Mouse (Mus musculus): ENCODE measurements around the gene Galnt7. TPM values are rescaled to one million over a fixed set of nuclear protein-coding genes. Genes with fewer than 3 reads are reported as not detected.

Gene Galnt7
- 6.4 and 8.5 TPM in 2 replicates for polyA plus RNA-seq (2015; fragmentation: Nextera tagmentation; extraction: Ambion mirVana)

DNA sequence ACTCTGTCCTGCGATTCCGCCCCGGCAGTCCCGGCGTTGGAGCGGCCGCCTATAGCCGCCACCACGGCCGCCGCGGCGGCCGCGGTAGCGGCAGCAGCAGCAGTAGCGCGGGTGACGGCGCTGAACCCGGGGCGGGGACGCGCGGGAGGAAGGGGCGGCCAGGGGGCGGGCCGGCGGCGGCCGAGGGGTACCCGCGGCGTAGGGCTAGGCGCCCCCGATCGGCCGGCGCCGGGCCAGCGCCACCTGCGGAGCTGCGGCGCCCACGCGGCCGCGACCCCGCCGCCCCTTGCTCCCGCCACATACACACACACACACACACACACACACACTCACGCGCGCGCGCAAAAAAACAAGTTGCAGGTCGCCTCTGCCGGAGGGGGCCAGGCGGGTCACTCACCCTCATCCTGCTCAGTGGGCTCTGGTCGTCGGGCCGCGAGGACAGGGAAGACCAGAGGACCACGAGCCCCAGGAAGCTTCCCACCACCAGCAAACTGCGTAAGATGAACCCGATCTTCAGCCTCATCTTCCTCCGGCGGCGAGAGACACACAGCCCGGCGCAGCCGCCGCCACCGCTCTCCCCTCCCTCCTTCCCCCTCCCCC, at the start of gene Galnt7:
TSS of gene Galnt7 (minus strand) at position 577 of the 600 bp plus-strand sequence.
- WGBS (ENCODE audit: insufficient replicate concordance) = 2% methylated on average over 52 of the region's 74 CpGs
- ATAC-seq (ENCODE audit: low read depth) = peak; percentile 77
- H3K4me3 ChIP-seq (replicated peaks) = peak within 1 kb of the TSS; percentile 85
- peak; percentile 38 for DNase-seq
- H3K36me3 ChIP-seq = no peaks in the 10 kb centered on the region
- H3K9me3 ChIP-seq (replicated peaks) = no peaks in the 10 kb centered on the region
- peak within 1 kb of the TSS; percentile 88 for H3K9ac ChIP-seq
- H3K27ac ChIP-seq = peak within 1 kb of the TSS; percentile 86
- peak within 1 kb of the TSS; percentile 92 for H3K4me2 ChIP-seq
- H3K27me3 ChIP-seq = no peaks in the 10 kb centered on the region
- peaks cover 45% of the 10 kb centered on the region for H3K4me1 ChIP-seq (replicated peaks)

DNA sequence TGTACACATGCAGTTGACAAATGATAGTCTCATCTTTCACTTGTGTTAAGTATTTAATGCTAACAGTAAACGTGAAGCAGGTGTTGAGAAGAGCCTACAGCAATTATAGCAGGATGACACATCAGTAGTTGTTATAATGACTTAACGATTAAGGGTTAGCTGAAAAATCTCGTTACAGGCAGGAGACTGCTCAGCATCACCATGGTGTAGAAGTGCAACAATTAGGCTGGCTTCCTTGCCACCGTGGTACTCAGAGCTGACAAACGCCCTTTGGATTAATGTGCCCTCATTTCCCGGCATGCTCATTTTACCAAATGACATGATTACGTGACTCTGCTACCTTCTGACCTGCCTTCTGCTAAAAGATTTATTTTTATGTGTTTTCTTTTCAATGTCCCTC, 35.8 kb upstream of the Galnt7 start:
- Histone ChIP-seq H3K4me2 (no peak overlapping the region), H3K27me3 (no peaks in the 10 kb centered on the region), H3K4me3 (replicated peaks) (no peak overlapping the region), H3K9ac (no peak overlapping the region), H3K27ac (no peak overlapping the region), H3K4me1 (replicated peaks) (no peaks in the 10 kb centered on the region), H3K36me3 (no peaks in the 10 kb centered on the region), H3K9me3 (replicated peaks) (no peaks in the 10 kb centered on the region)
- no peak for ATAC-seq (ENCODE audit: low read depth)
- WGBS (ENCODE audit: insufficient replicate concordance) = 67% methylated on average over 7 of the region's 7 CpGs
- no peak for DNase-seq

DNA sequence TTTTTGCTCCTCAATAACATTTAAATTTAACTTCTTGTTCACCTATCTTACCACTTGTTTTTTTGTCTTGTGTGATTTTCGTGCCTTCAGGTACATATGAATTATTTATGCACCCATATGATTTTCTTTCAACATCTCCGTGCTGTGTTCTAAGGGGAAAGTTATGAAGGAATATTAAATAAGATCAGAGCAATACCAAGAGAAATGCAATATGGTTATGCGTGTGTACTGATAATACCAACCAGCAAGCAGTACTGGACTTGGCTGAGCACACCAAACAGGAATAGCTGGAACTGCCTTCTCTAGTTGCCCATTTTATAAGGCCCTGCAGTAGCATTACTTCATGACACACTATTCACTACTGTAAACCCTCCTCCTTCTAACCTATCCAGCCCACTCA, 33.0 kb upstream of the Galnt7 start:
- ATAC-seq (ENCODE audit: low read depth) = no peak
- no peak overlapping the region for H3K4me2 ChIP-seq
- 70% methylated on average over 3 of the region's 3 CpGs for WGBS (ENCODE audit: insufficient replicate concordance)

DNA sequence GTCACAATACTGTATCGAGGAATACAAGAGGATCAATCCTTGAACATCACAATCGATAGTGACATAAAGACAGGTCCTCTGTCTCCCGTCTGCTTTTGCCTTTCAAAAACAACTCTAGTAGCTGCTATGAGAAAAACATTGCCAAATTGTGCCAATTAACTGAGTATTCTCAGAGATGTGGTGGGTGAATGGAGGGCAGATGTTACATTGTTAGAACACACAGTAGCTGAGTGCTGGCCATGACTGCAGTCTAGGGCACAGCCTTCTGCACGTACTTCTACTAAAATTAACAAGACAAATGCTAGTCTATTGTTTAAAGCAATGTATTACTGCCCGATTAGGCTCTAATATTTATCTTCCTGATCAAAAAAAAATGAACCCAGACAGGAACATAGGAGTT, 27.2 kb upstream of the Galnt7 start:
- Histone ChIP-seq H3K4me2 (no peak overlapping the region), H3K9ac (no peak overlapping the region), H3K27me3 (no peaks in the 10 kb centered on the region), H3K36me3 (no peaks in the 10 kb centered on the region), H3K4me3 (replicated peaks) (no peak overlapping the region), H3K4me1 (replicated peaks) (no peaks in the 10 kb centered on the region), H3K9me3 (replicated peaks) (no peaks in the 10 kb centered on the region), H3K27ac (no peak overlapping the region)
- DNase-seq = no peak
- 76% methylated on average over 5 of the region's 5 CpGs for WGBS (ENCODE audit: insufficient replicate concordance)
- ATAC-seq (ENCODE audit: low read depth) = no peak

More for the DNA sequence above, 33.0 kb upstream of the Galnt7 start:
- no peak for DNase-seq
- Histone ChIP-seq H3K4me1 (replicated peaks) (no peaks in the 10 kb centered on the region), H3K9me3 (replicated peaks) (no peaks in the 10 kb centered on the region), H3K36me3 (no peaks in the 10 kb centered on the region), H3K4me3 (replicated peaks) (no peak overlapping the region), H3K9ac (no peak overlapping the region), H3K27ac (no peak overlapping the region), H3K27me3 (no peaks in the 10 kb centered on the region)

DNA sequence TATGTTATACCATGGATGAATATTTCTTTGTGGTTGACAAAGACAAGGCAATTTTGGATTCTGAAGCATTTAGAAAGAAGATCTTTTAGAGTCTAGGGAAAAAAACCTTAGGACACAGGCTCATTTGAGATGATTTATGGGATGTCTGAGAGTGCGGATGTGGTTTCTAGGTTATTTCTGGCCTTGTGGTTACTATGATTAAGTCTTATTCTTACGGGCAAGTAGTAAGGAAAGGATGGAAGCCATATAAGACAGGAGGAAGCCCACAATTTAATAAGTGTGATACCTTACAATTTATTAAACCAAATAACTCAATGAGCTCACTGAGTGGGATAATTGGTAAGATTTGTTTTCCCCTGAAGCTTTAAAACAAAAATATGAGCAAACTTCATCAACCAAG, 11.3 kb upstream of the Galnt7 start:
- Histone ChIP-seq H3K4me1 (replicated peaks) (no peaks in the 10 kb centered on the region), H3K9me3 (replicated peaks) (no peaks in the 10 kb centered on the region), H3K4me3 (replicated peaks) (no peak overlapping the region), H3K36me3 (no peaks in the 10 kb centered on the region), H3K27ac (no peak overlapping the region), H3K4me2 (no peak overlapping the region), H3K9ac (no peak overlapping the region), H3K27me3 (no peaks in the 10 kb centered on the region)
- no peak for ATAC-seq (ENCODE audit: low read depth)
- 35% methylated on average over 2 of the region's 2 CpGs for WGBS (ENCODE audit: insufficient replicate concordance)
- DNase-seq = no peak

DNA sequence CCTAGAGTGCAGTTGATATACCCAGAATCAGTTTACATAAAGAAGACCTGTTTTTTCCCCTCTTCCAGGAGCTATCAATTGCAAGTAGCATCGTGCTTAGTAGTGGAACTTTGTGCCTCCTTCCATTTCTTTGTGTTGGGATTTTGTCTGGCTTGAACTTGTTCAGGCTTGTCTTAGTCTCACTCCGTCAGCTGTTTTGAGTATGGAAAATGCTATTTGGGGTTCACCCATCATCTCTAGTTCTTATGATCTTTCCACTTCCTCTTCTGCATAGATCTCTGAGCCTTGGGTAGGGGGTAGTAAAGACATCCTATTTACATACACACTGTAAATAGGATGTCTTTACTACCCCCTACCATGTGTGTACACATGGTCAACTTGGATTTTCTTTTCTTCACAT, 7.2 kb upstream of the Galnt7 start:
- Histone ChIP-seq H3K9me3 (replicated peaks) (no peaks in the 10 kb centered on the region), H3K27me3 (no peaks in the 10 kb centered on the region), H3K4me2 (no peak overlapping the region), H3K4me3 (replicated peaks) (no peak overlapping the region), H3K27ac (no peak overlapping the region), H3K36me3 (no peaks in the 10 kb centered on the region), H3K4me1 (replicated peaks) (no peaks in the 10 kb centered on the region), H3K9ac (no peak overlapping the region)
- 79% methylated on average over 2 of the region's 2 CpGs for WGBS (ENCODE audit: insufficient replicate concordance)
- ATAC-seq (ENCODE audit: low read depth) (no peak), DNase-seq (no peak)

DNA sequence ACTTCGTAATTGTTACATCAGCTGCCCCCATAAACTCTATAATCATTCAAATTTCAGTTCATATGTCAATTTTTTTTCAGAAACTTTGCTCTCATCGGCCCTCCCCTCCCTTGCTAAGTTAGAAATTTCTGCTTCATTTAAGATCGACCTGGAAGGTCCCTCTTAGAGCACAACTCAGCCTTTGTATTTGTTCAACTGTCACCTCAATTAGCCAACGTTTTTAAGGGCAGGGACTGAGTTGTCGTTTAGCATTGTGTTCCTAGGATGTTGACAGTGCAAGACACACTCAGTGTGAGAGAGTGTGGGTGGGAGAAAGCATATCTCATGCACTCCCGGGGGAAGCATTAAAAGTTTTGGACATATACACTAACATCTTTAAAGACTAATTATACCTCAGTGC, 3.6 kb upstream of the Galnt7 start:
- Histone ChIP-seq H3K27me3 (no peaks in the 10 kb centered on the region), H3K27ac (no peak overlapping the region), H3K9me3 (replicated peaks) (no peaks in the 10 kb centered on the region), H3K36me3 (no peaks in the 10 kb centered on the region), H3K9ac (no peak overlapping the region), H3K4me2 (no peak overlapping the region), H3K4me3 (replicated peaks) (no peak overlapping the region), H3K4me1 (replicated peaks) (peaks cover 23% of the 10 kb centered on the region)
- WGBS (ENCODE audit: insufficient replicate concordance) = 63% methylated on average over 6 of the region's 6 CpGs
- no peak for DNase-seq
- ATAC-seq (ENCODE audit: low read depth) = no peak

DNA sequence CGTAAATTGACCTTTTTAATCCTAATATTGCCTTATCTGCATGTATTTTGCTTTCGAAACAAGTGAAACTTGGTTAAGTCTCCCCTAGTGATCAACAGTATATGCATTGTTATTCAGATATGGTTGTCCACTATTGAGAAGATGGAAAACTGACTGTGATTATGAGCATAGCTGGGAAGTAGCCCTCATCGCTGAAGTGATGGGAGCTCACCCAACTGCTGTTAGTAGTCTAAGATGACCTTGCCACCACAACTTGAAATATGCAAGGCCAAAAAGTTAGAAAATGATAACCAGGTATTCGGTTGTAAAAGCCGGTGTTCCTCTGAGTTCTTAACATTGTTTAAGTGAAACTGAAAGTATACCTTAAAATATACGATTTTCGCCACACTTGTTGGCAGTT, 1.3 kb upstream of the Galnt7 start:
- H3K36me3 ChIP-seq = no peaks in the 10 kb centered on the region
- 0 out of 2 replicates have a peak overlapping the region, but pooled peaks have one; percentile 85 for H3K4me3 ChIP-seq (replicated peaks)
- DNase-seq (no peak), ATAC-seq (ENCODE audit: low read depth) (no peak)
- H3K4me1 ChIP-seq (replicated peaks) = peaks cover 38% of the 10 kb centered on the region
- peak overlapping the region; percentile 92 for H3K4me2 ChIP-seq
- 74% methylated on average over 7 of the region's 7 CpGs for WGBS (ENCODE audit: insufficient replicate concordance)
- H3K27ac ChIP-seq = no peak overlapping the region
- H3K27me3 ChIP-seq = no peaks in the 10 kb centered on the region
- H3K9ac ChIP-seq = 0 out of 2 replicates have a peak overlapping the region, but pooled peaks have one; percentile 31
- H3K9me3 ChIP-seq (replicated peaks) = no peaks in the 10 kb centered on the region

DNA sequence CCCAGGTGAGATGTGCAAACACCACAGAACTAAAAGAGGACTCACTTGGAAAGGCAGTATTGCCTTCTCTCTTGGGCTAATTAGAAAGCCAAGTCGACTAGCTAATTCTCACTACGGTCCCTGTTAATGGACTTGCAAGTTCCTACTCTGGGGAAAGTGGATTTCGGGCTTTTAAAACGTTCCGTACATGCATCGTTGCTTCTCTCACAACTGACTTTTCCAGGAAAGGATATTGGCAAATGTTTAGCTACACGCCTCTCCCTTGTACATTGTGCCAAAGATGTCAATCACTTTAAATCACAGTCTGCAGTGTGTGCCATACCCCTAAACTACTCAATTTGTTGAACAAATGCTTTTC, 915 bp upstream of the Galnt7 start:
- Histone ChIP-seq H3K4me1 (replicated peaks) (peaks cover 39% of the 10 kb centered on the region), H3K27me3 (no peaks in the 10 kb centered on the region), H3K4me2 (peak overlapping the region; percentile 92), H3K27ac (no peak overlapping the region), H3K36me3 (no peaks in the 10 kb centered on the region), H3K4me3 (replicated peaks) (peak overlapping the region; percentile 85), H3K9ac (peak overlapping the region; percentile 88), H3K9me3 (replicated peaks) (no peaks in the 10 kb centered on the region)
- ATAC-seq (ENCODE audit: low read depth) (no peak), DNase-seq (no peak)
- WGBS (ENCODE audit: insufficient replicate concordance) = 9% methylated on average over 7 of the region's 7 CpGs

DNA sequence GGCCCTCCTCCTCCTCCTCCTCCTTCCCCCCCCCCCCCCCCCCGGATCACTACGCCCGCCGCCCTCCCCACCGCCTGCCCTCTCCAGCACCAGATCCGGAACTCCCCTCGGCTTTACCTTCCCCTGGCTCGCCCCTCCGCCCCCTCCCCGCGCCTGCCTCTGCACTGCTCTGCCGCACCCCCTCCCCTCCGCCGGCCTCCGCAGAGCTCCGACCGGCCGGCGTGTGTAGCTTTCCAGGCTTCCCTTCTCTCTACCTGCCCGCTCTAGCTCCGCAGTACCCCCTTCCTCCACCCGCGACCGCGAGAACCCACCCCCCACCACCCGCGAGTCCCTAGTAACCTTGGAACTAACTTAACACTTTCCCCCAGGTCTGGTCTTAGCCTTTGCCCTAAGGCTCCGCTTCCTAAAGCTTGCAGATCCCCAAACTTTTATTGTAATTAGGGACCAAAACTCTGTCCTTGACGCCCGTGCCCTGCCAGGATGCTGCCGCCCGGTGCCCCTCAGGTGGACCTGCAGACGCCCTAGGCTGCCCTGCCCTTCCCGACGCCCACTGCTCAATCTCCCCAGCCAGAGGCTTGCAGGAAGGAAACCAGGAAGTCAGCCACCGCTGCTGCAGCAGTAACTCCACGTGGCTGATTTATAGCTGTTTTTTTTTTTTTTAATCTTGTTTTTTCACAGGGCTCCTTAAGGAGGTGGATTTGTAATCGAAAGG, 380 bp upstream of the Galnt7 start:
- Histone ChIP-seq H3K4me3 (replicated peaks) (peak overlapping the region; percentile 85), H3K27me3 (no peaks in the 10 kb centered on the region), H3K4me1 (replicated peaks) (peaks cover 40% of the 10 kb centered on the region), H3K27ac (0 out of 2 replicates have a peak overlapping the region, but pooled peaks have one; percentile 86), H3K9me3 (replicated peaks) (no peaks in the 10 kb centered on the region), H3K36me3 (no peaks in the 10 kb centered on the region), H3K9ac (peak overlapping the region; percentile 88), H3K4me2 (peak overlapping the region; percentile 92)
- ATAC-seq (ENCODE audit: low read depth) (peak; percentile 25), DNase-seq (peak; percentile 24)
- under 1% methylated on average over 20 of the region's 38 CpGs for WGBS (ENCODE audit: insufficient replicate concordance)

DNA sequence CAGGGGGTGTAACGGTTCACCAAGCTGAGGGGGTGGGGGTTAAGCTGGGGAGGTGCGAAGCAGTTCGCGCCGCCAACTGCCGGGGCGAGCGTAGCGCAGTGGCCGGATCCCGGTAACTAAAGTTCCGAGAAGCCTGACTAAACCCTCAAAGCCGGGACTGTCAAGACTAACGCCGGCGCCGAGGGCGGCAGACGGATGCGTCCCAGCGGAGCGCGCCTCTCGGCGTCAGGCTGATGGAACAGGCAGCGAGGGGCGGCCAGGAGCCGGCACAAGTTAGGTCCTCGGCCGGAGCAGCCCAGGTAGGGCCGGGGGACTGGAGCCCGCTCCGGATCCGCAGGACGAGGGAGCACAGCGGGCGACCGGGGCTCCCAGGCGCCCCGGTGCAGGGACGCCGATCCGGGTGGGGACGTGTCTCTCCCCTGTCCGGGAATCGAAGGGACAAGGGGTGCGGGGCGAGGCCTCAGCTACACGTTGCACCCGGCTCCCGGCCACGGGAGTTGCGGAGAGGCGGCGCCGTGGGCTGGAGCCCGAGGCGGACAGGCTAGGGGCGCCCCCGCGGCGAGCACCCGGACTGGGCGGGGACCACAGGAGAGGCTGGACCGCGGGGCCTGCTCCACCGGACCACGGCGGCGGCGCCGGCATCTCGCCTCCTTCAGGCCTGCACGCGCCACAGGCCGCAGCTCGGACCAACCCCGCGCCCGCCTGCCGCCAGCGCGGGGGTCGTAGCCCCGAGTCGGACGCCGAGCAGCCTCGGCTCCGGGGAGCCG, 960 bp downstream of the Galnt7 start:
- Histone ChIP-seq H3K27ac (peak overlapping the region; percentile 86), H3K9ac (peak overlapping the region; percentile 88), H3K4me1 (replicated peaks) (peaks cover 50% of the 10 kb centered on the region), H3K36me3 (no peaks in the 10 kb centered on the region), H3K27me3 (no peaks in the 10 kb centered on the region), H3K4me2 (peak overlapping the region; percentile 92), H3K4me3 (replicated peaks) (peak overlapping the region; percentile 85), H3K9me3 (replicated peaks) (no peaks in the 10 kb centered on the region)
- DNase-seq (peak; percentile 52), ATAC-seq (ENCODE audit: low read depth) (peak; percentile 78)
- WGBS (ENCODE audit: insufficient replicate concordance) = 1% methylated on average over 71 of the region's 91 CpGs

All from liver, embryonic 13.5 days (tissue).